ENCODE assay signal across 16 mouse cellular contexts in the genomic region with DNA sequence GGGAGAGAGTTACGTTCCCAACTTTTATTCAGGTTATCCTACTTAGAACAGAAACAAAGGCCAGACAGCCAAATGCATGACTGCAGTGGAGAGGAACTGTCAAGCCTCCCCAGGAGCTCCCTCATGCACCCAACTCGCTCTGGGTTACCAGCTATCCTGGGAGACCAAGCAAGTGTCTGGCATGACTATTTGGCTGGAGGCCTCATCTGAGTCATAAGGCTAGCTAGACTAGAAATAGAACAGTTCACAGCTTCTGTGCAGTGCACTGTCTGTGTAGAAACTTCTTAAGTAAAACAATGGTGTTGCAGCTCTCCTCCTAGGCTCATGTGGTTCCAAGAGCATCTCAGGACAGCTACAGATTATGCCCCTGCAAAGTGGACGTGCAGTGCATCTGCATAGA.
A peak's percentile ranks its signal among the peaks of the same experiment; 100 is the strongest.
DNase-seq lines count a peak whose midpoint lies in the region; ATAC-seq and TF ChIP-seq lines count a peak whose summit lies in the region.
"Had no signal": no experiment of that assay in that cellular context is flagged by ENCODE, and none has a peak within 500 bp of the region (broad histone marks: within the 10 kb centered on the region; RNA-seq: fewer than 3 reads in every experiment).

No protein-coding gene starts in this region.

- H3K4me1 ChIP-seq in cerebellum, adult 2 months (ENCODE audit: control insufficient read depth, insufficient read depth, low read length) = peaks cover 3% of the 10 kb centered on the region
- H3K4me1 ChIP-seq in heart, embryonic 10.5 days = no peaks in the 10 kb centered on the region
- no peaks in the 10 kb centered on the region for H3K4me1 ChIP-seq in liver, embryonic 12.5 days
- no peaks in the 10 kb centered on the region; the same call in 1 of the 2 replicates for H3K4me1 ChIP-seq in midbrain, postnatal 0 days (ENCODE audit: insufficient read depth, low read length)
- H3K4me1 ChIP-seq: forebrain, embryonic 13.5 days; intestine, embryonic 15.5 days had no signal

- H3K4me3 ChIP-seq in cerebellum, adult 2 months (replicated peaks; ENCODE audit: insufficient read depth, low read depth, low read length) = no peak overlapping the region
- no peak overlapping the region for H3K4me3 ChIP-seq in heart, embryonic 10.5 days
- no peak overlapping the region for H3K4me3 ChIP-seq in liver, embryonic 12.5 days
- H3K4me3 ChIP-seq in midbrain, postnatal 0 days (ENCODE audit: low read depth, low read length) = no peak overlapping the region
- H3K4me3 ChIP-seq: forebrain, embryonic 13.5 days; intestine, embryonic 15.5 days; layer of hippocampus, adult 2 months had no signal

- no peak for ATAC-seq in cerebellum, adult (ENCODE audit: insufficient number of reproducible peaks, low FRiP score, low TSS enrichment)
- ATAC-seq in liver, embryonic 12.5 days = no peak
- ATAC-seq in midbrain, postnatal 0 days (ENCODE audit: low FRiP score) = no peak
- ATAC-seq: forebrain, embryonic 13.5 days; intestine, embryonic 15.5 days had no signal

- no peaks in the 10 kb centered on the region for H3K27me3 ChIP-seq in cerebellum, adult 2 months (ENCODE audit: control insufficient read depth, insufficient read depth, low read length)
- H3K27me3 ChIP-seq in heart, embryonic 10.5 days (ENCODE audit: insufficient read depth, poor library complexity, severe bottlenecking) = no peaks in the 10 kb centered on the region
- H3K27me3 ChIP-seq in liver, embryonic 12.5 days (replicated peaks) = no peaks in the 10 kb centered on the region
- no peaks in the 10 kb centered on the region for H3K27me3 ChIP-seq in midbrain, postnatal 0 days (ENCODE audit: insufficient read depth, low read length)
- H3K27me3 ChIP-seq: CH12.LX; forebrain, embryonic 13.5 days; intestine, embryonic 15.5 days had no signal

- peak; percentile 20 to 54 for DNase-seq in cerebellum, adult 2 months
- peak; percentile 94 for DNase-seq in heart, adult 11 months
- DNase-seq in heart, embryonic 10.5 days (ENCODE audit: low spot score) = no peak
- peak; percentile 10 for DNase-seq in Muller cell, postnatal 12 days (ENCODE audit: inconsistent ontology term)
- DNase-seq in heart, postnatal 14 days = peak; percentile 6 to 31
- DNase-seq in midbrain, postnatal 0 days (ENCODE audit: low spot score) = no peak
- DNase-seq: adrenal gland, postnatal 14 days; midbrain, embryonic 14.5 days; thymus, postnatal 25 days had no signal

- no peak for TF ChIP-seq POLR2A in cerebellum, adult 2 months (IDR thresholded peaks at IDR 0.05; ENCODE audit: borderline replicate concordance, insufficient read depth, low read length)

- no peak overlapping the region for H3K27ac ChIP-seq in cerebellum, adult 2 months (ENCODE audit: insufficient read depth, low read length)
- H3K27ac ChIP-seq in heart, embryonic 10.5 days = no peak overlapping the region
- no peak overlapping the region for H3K27ac ChIP-seq in liver, embryonic 12.5 days
- no peak overlapping the region for H3K27ac ChIP-seq in midbrain, postnatal 0 days (ENCODE audit: low read depth, low read length)
- H3K27ac ChIP-seq: forebrain, embryonic 13.5 days; intestine, embryonic 15.5 days; layer of hippocampus, adult 2 months had no signal

- 59% methylated on average over 3 of the region's 3 CpGs for WGBS in cerebellum, adult 2 months
- WGBS in heart, embryonic 10.5 days = 74% methylated on average over 3 of the region's 3 CpGs
- WGBS in liver, embryonic 12.5 days (ENCODE audit: insufficient replicate concordance) = 71% methylated on average over 3 of the region's 3 CpGs
- 89% methylated on average over 3 of the region's 3 CpGs for WGBS in midbrain, postnatal 0 days

- TF ChIP-seq CTCF in cerebellum, adult 2 months (IDR thresholded peaks at IDR 0.05; ENCODE audit: borderline replicate concordance, insufficient read depth, low read depth, low read length) = no peak
- TF ChIP-seq CTCF in midbrain, postnatal 0 days (IDR thresholded peaks at IDR 0.05) = no peak

- H3K9me3 ChIP-seq in heart, embryonic 10.5 days = no peaks in the 10 kb centered on the region
- no peaks in the 10 kb centered on the region for H3K9me3 ChIP-seq in liver, embryonic 12.5 days (replicated peaks)
- H3K9me3 ChIP-seq in midbrain, postnatal 0 days (ENCODE audit: low read length) = no peaks in the 10 kb centered on the region
- H3K9me3 ChIP-seq: forebrain, embryonic 13.5 days; intestine, embryonic 15.5 days had no signal

- H3K36me3 ChIP-seq in heart, embryonic 10.5 days = no peaks in the 10 kb centered on the region
- H3K36me3 ChIP-seq in liver, embryonic 12.5 days = no peaks in the 10 kb centered on the region
- H3K36me3 ChIP-seq in midbrain, postnatal 0 days (ENCODE audit: insufficient read depth, low read length) = no peaks in the 10 kb centered on the region
- H3K36me3 ChIP-seq: intestine, embryonic 15.5 days had no signal

- no peak overlapping the region for H3K9ac ChIP-seq in liver, embryonic 12.5 days
- H3K9ac ChIP-seq in midbrain, postnatal 0 days (replicated peaks; ENCODE audit: low read length, poor library complexity, severe bottlenecking) = no peak overlapping the region
- H3K9ac ChIP-seq: forebrain, embryonic 13.5 days; intestine, embryonic 15.5 days had no signal

- H3K4me2 ChIP-seq in liver, embryonic 12.5 days = no peak overlapping the region
- H3K4me2 ChIP-seq in midbrain, postnatal 0 days (ENCODE audit: low read depth, low read length, poor library complexity, severe bottlenecking) = no peak overlapping the region
- H3K4me2 ChIP-seq: forebrain, embryonic 13.5 days; intestine, embryonic 15.5 days; liver, embryonic 11.5 days had no signal

- intact Hi-C loops in heart, postnatal 14 days (cut with DNase I) = no loop called here

Comparison
In these comparisons a context has a peak if more than half of its experiments do, and no peak if none do; other contexts are left out.
1. DNase-seq: peak in cerebellum, adult 2 months (2 of 2), heart, adult 11 months (single experiment), Muller cell, postnatal 12 days (single experiment) and heart, postnatal 14 days (2 of 2); none in heart, embryonic 10.5 days (single experiment) and midbrain, postnatal 0 days (single experiment).